In the genomic region with DNA sequence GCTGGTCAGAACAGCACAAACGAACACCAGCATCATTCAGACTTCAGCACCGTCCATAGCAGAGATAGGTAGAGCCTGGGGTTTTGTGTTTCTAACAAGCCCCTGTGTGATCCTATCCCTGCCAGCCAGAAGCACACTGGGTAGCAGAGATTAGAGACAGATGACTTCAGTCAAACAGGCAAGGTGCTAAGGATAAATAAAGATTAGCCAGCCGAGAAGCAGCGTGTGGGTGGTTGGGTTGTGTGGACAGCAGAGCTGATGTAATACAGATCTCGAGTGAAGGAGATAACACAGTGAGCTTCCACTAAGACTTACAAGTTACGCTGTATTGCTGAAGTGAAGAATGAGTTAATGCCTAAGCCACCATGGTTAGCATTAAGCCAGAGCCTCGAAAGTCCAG, we compare ENCODE assay signal across 15 mouse cellular contexts.
DNase-seq lines count a peak whose midpoint lies in the region; ATAC-seq and TF ChIP-seq lines count a peak whose summit lies in the region.
"Had no signal": no experiment of that assay in that cellular context is flagged by ENCODE, and none has a peak within 500 bp of the region (broad histone marks: within the 10 kb centered on the region; RNA-seq: fewer than 3 reads in every experiment).

No protein-coding gene starts in this region.

- intact Hi-C loops in heart, postnatal 14 days (cut with DNase I): no loop called here

- H3K9ac ChIP-seq in heart, embryonic 16.5 days (ENCODE audit: low read length): no peak overlapping the region
- no peak overlapping the region for H3K9ac ChIP-seq in midbrain, postnatal 0 days (replicated peaks; ENCODE audit: low read length, poor library complexity, severe bottlenecking)
- no peak overlapping the region for H3K9ac ChIP-seq in midbrain, embryonic 15.5 days
- H3K9ac ChIP-seq: limb, embryonic 12.5 days; lung, embryonic 15.5 days; neural tube, embryonic 12.5 days had no signal

- no peaks in the 10 kb centered on the region for H3K27me3 ChIP-seq in heart, embryonic 16.5 days (ENCODE audit: control insufficient read depth, insufficient read depth, low read length)
- H3K27me3 ChIP-seq in midbrain, postnatal 0 days (ENCODE audit: insufficient read depth, low read length): no peaks in the 10 kb centered on the region
- H3K27me3 ChIP-seq in midbrain, embryonic 15.5 days (replicated peaks): no peaks in the 10 kb centered on the region
- H3K27me3 ChIP-seq: limb, embryonic 12.5 days; lung, embryonic 15.5 days had no signal

- peaks cover 5% of the 10 kb centered on the region for H3K4me1 ChIP-seq in heart, embryonic 16.5 days (ENCODE audit: control insufficient read depth, insufficient read depth, low read length)
- H3K4me1 ChIP-seq in midbrain, postnatal 0 days (ENCODE audit: insufficient read depth, low read length): no peaks in the 10 kb centered on the region
- H3K4me1 ChIP-seq in midbrain, embryonic 15.5 days: no peaks in the 10 kb centered on the region
- H3K4me1 ChIP-seq: lung, embryonic 15.5 days had no signal

- 19% methylated on average over 7 of the region's 7 CpGs for WGBS in heart, embryonic 16.5 days
- 49% methylated on average over 7 of the region's 7 CpGs for WGBS in midbrain, postnatal 0 days
- WGBS in midbrain, embryonic 15.5 days: 47% methylated on average over 7 of the region's 7 CpGs

- peak overlapping the region; percentile 20 for H3K4me2 ChIP-seq in heart, embryonic 16.5 days (ENCODE audit: low read depth, low read length)
- no peak overlapping the region for H3K4me2 ChIP-seq in midbrain, postnatal 0 days (ENCODE audit: low read depth, low read length, poor library complexity, severe bottlenecking)
- H3K4me2 ChIP-seq in midbrain, embryonic 15.5 days: no peak overlapping the region
- H3K4me2 ChIP-seq: limb, embryonic 12.5 days; lung, embryonic 15.5 days; neural tube, embryonic 12.5 days had no signal

- H3K9me3 ChIP-seq in heart, embryonic 16.5 days (replicated peaks; ENCODE audit: control insufficient read depth, low read length): no peaks in the 10 kb centered on the region
- no peaks in the 10 kb centered on the region for H3K9me3 ChIP-seq in midbrain, postnatal 0 days (ENCODE audit: low read length)
- H3K9me3 ChIP-seq in midbrain, embryonic 15.5 days: no peaks in the 10 kb centered on the region
- H3K9me3 ChIP-seq: limb, embryonic 12.5 days; lung, embryonic 15.5 days; neural tube, embryonic 12.5 days had no signal

- no peak overlapping the region for H3K27ac ChIP-seq in heart, embryonic 16.5 days (ENCODE audit: low read length)
- H3K27ac ChIP-seq in midbrain, postnatal 0 days (ENCODE audit: low read depth, low read length): no peak overlapping the region
- no peak overlapping the region for H3K27ac ChIP-seq in midbrain, embryonic 15.5 days
- H3K27ac ChIP-seq: limb, embryonic 12.5 days; lung, embryonic 15.5 days; neural tube, embryonic 12.5 days had no signal

- no peak for TF ChIP-seq CTCF in midbrain, postnatal 0 days (IDR thresholded peaks at IDR 0.05)

- no peak overlapping the region for H3K4me3 ChIP-seq in heart, embryonic 16.5 days (ENCODE audit: low read length)
- no peak overlapping the region for H3K4me3 ChIP-seq in midbrain, postnatal 0 days (ENCODE audit: low read depth, low read length)
- no peak overlapping the region for H3K4me3 ChIP-seq in midbrain, embryonic 15.5 days
- H3K4me3 ChIP-seq: limb, embryonic 12.5 days; lung, embryonic 15.5 days; neural tube, embryonic 12.5 days had no signal

- ATAC-seq in heart, embryonic 16.5 days (replicated peaks; ENCODE audit: extremely low read depth, insufficient read depth, low FRiP score): peak; percentile 41
- ATAC-seq in midbrain, postnatal 0 days (ENCODE audit: low FRiP score): no peak
- ATAC-seq in midbrain, embryonic 15.5 days (replicated peaks): no peak; the same call in 1 of the 2 replicates
- ATAC-seq: hindbrain, embryonic 16.5 days; midbrain, embryonic 16.5 days had no signal

- peak; percentile 18 for DNase-seq in embryo, embryonic 10 days (ENCODE audit: low spot score)
- no peak for DNase-seq in embryo, embryonic 10.5 days (ENCODE audit: low spot score)
- no peak for DNase-seq in heart, postnatal 14 days
- DNase-seq in midbrain, postnatal 0 days (ENCODE audit: low spot score): peak; percentile 23
- no peak for DNase-seq in layer of hippocampus, adult 9-11 months
- DNase-seq: adrenal gland, postnatal 10 days; kidney, postnatal 10 days; thymus, postnatal 4 days had no signal

- no peaks in the 10 kb centered on the region; the same call in 1 of the 2 replicates for H3K36me3 ChIP-seq in heart, embryonic 16.5 days (ENCODE audit: control insufficient read depth, insufficient read depth)
- H3K36me3 ChIP-seq in midbrain, postnatal 0 days (ENCODE audit: insufficient read depth, low read length): no peaks in the 10 kb centered on the region
- no peaks in the 10 kb centered on the region for H3K36me3 ChIP-seq in midbrain, embryonic 15.5 days (replicated peaks)
- H3K36me3 ChIP-seq: limb, embryonic 12.5 days; lung, embryonic 15.5 days; neural tube, embryonic 12.5 days had no signal

Comparison
In these comparisons a context has a peak if more than half of its experiments do, and no peak if none do; other contexts are left out.
1. DNase-seq: peak in embryo, embryonic 10 days (single experiment) and midbrain, postnatal 0 days (single experiment); none in embryo, embryonic 10.5 days (single experiment), heart, postnatal 14 days (0 of 2) and layer of hippocampus, adult 9-11 months (single experiment).